Mouse (Mus musculus) embryo, embryonic 10.5 days (tissue): ENCODE data around the gene Zbtb20.

Experiments
- DNase-seq: peaks from one replicate; pipeline ENCODE4 v3.0.0-alpha.2; 2015; ENCODE audit warnings: low spot score

Gene Zbtb20

DNA sequence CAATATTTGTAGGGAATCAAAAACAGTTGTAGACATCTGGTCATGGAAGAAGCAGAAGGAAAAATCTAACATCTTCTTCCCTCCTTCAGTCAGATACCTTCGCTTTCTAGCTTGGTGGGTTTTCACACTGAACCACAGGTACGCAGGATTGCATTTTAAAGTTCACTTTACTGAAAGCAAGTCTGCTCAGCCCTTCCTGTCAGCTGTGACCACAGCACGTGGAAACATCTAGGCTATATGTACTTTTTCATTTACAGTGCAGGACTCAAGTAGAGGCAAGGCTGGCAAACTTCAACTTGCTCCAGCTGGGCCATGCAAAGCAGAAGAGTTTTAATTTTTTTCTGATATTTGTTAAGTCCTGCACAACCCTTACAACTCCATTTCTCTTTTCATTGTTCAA, 424.7 kb downstream of the Zbtb20 start:
- no peak for DNase-seq

DNA sequence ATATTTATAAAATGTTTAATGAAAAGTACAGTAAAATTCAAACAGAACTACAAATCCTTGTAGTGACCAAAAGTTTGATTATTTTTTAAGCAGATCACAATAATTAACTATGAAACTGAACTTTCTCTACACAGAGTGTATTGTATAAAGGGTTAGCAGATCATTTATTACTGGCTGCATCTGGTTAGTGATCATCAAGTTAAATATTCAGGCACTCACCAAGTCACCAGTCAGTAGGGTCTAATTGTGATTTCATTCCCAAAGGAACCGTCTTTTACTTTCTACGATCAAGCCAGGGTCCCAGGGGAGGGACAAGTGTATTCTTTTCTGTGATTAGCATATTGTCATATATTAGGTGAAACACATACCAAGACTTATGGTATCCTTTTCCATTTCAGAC, 426.5 kb downstream of the Zbtb20 start:
- no peak for DNase-seq

GRCm38 (mm10) chr16:43303245-43304197, 427.8 kb downstream of the Zbtb20 start:
- peak; percentile 43 for DNase-seq

DNA sequence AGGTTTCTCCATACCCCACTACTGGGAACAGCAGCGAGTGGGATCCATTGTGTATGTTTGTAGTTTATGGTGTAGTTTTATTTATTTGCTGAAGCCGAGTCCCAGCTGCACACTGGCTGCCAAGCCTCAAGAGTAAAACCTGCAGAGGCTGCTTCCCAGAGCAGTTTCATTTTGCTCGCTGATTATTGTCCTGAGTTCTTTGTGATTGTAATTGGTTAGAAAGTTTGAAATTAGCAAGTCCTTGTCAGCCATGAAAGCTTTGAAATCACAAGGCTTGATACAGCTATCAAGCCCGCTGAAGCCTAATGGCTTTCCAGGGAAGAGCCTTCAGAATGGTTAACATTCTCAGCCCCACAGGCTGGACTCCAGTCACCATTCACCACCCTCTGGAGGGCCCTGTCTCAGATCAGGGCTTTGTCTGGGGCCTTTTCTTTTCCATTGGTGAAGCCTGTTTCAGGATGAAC, 434.3 kb downstream of the Zbtb20 start:
- peak; percentile 69 for DNase-seq

DNA sequence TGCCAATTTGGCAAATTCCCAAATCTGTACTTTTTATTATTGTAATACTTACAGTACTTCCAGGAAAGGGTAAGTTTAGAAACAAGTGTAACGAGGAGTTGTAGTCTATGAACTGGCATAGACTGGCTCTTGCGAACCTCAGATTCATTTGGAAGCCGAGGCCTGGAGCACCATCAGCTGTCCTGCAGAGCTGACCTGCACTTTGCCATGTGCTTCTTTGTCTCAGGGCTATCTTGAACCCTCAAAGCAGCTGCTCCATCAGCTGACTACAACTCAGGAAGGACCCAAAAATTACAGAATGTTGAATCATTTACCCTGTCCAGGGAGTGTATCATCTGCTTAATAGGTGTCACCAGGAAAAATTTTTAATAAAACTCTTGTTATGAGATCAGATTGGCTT, 448.3 kb downstream of the Zbtb20 start:
- no peak for DNase-seq

DNA sequence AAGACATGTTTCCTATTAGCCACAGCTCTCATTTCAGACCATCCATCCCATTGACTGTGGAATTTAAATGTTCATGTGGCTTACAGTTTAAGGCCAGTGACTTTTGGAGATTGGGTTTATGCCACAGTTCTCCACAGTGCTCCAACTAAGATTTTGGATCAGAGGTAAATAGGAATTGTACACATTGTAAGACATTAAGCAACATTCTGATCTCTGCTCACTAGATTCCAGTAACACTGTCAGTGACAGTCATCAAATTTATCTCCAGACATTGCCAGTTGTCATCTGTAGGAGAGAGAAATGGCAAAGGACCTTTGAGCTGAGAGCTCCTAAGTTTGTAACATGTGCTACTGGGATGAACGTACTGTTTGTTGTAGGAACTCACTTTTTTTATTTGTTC, 452.5 kb downstream of the Zbtb20 start:
- no peak for DNase-seq

GRCm38 (mm10) chr16:43330206-43330605, 454.5 kb downstream of the Zbtb20 start:
- no peak for DNase-seq

GRCm38 (mm10) chr16:43331440-43331839, 455.8 kb downstream of the Zbtb20 start:
- DNase-seq = no peak

- DNase-seq = no peak
Observed at GRCm38 (mm10) chr16:43332734-43333133, 457.1 kb downstream of the Zbtb20 start.

- DNase-seq = no peak
Observed at GRCm38 (mm10) chr16:43333265-43333664, 457.6 kb downstream of the Zbtb20 start.

- DNase-seq = peak; percentile 33
Observed at GRCm38 (mm10) chr16:43334411-43335150, 458.9 kb downstream of the Zbtb20 start.

GRCm38 (mm10) chr16:43335151-43335823, 459.6 kb downstream of the Zbtb20 start:
- peak; percentile 28 for DNase-seq

- no peak for DNase-seq
Observed at GRCm38 (mm10) chr16:43335824-43336215, 460.1 kb downstream of the Zbtb20 start.

DNA sequence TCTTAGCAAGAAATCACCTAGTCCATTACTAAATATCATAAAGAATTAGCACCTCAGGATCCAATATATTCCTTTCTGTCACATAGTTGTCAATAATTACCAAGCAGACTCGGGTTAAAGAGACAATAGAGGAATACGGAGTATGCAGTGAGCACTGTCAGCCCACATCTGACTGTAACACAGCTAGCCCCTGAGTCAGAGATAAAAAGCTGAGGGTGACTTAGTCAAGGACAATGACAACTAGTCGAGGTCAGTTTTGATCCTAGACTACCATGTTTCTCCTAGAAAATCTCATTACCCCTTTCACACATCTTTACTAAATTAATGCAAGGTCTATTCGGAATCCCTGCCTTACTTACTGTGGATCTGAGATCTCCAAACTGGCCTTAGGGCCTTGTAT, 465.0 kb downstream of the Zbtb20 start:
- no peak for DNase-seq

DNA sequence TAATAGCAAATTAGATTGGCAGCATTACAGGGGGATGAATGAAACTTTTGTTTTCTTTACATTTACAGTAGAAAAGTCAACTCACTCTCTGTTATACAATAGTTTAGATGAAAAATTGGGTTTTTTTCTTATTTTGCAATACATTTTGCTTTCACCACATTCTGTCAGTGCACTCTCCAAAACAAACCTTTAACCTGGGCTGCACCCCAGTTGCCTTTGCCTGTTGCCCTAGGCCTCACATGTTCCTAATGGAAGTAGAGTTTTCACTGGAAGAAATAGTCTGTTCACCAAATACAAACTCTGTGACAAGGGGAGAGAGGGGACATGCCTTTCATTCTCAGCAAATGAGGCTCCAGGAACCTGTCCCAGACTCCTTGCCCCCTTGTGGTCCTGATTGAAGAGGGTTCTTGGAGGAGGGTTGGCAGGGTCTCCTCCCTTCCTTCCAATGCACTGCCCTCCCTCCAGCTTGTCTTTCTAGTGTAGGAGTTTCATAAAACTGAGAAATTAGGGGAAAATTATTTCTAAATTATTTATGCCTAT, 466.3 kb downstream of the Zbtb20 start:
- no peak for DNase-seq

- DNase-seq = no peak
Observed at GRCm38 (mm10) chr16:43346094-43346493, 470.4 kb downstream of the Zbtb20 start.

DNA sequence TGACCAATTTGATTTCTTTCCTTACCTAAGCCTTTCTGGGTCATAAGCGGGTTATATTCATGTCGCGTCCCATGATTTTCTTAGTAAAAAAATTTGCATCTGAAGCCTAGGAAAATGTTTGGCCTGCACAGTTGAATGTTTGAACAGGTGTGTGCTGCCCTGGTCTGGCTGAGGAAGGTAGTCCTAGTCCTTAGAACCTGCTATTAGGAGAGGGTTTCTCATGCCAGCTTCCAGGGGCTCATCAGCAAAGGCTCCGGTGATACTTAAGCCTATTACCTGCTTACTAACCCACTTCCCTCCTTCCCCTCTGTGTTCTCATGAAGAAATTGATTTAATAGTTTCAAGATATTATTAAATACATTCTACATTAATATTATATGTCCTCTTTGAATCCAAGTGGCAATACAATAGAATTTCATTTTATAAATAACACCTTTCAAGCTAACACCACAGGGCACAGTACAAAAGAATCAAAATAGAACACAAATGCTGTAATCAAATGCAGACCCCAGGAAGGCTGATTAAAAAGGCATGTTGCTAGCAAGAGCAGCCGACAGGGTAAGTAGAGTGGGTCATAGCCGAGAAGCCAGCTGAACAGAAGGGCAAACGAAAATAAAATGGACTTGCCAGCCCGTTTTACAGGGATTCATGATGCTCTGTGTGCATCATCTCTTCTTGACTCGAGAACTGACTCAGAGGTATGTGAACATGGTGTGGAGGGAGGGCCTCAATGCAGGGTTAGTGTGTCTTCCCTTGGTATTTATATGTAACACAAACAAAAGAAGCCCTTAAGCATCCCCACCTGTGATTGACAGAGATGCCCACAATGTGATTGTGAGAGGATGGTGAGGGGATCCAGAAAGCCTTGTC, 480.3 kb downstream of the Zbtb20 start:
- DNase-seq = no peak

DNA sequence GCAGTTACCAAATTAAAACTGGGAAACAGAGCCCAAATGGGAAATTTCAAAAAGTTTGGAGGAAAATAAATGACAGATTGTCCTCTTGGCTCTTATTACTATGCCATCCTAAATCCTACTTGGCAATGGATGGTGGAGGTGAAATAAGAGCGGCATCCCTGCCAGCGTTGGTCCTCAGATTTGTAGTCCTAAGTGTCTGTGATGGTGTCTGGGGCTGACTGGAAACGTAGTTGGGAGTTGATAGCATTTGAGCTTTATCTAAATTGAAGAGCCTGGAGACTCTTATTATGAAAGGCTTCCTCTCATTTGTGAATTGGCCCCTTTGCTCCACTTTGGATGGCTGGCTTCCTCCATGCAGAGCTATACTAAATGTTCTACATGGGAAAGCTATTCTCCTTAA, 483.9 kb downstream of the Zbtb20 start:
- no peak for DNase-seq

DNA sequence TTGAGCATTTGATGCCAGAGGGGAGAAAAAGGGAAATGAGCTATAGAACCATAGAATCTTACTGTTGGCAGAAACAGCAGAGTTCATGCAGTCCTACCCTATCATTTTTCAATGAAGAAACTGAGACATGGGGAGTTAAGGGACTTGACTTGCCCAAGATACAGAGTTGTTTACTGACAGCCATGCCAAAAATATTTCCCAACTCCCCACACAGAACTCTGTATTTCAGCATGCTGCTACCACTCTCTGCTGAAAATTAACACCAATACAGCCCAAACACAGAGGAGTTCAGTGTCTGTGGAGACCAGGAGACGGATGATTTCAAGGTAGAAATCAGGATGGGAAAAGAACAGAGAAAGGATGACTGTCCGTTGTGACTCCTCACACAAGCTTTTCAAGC, 484.4 kb downstream of the Zbtb20 start:
- DNase-seq = no peak

GRCm38 (mm10) chr16:43360838-43361480, 485.3 kb downstream of the Zbtb20 start:
- DNase-seq = peak; percentile 55
